Mouse (Mus musculus) heart, postnatal 36 days (tissue): ENCODE data around the gene Slc22a14. TPM values are rescaled to one million over a fixed set of nuclear protein-coding genes. Genes with fewer than 3 reads are reported as not detected.
"Not testable (repeated sequence)": the region's sequence is repeated elsewhere in the genome, so short reads cannot be mapped to it uniquely, and the experiment has no call there.

ENCODE experiments used
- DNase-seq, 2 experiments: peaks; one replicate each; pipeline ENCODE4 v3.0.0; 2021 to 2022
- intact Hi-C: fragments of 180-260 bp; cut with DNase I; formaldehyde crosslinking; loops from one replicate; pipeline ENCODE4 v1.15.1; 2025
- total RNA-seq, 2 experiments: library from RNA; stranded (reverse); gene quantifications; 2 replicates each; pipeline ENCODE4 v1.2.3; 2021

Gene Slc22a14
- under 1 TPM in 1 of 2 experiments, not detected in 1; 0.19 TPM for total RNA-seq

DNA sequence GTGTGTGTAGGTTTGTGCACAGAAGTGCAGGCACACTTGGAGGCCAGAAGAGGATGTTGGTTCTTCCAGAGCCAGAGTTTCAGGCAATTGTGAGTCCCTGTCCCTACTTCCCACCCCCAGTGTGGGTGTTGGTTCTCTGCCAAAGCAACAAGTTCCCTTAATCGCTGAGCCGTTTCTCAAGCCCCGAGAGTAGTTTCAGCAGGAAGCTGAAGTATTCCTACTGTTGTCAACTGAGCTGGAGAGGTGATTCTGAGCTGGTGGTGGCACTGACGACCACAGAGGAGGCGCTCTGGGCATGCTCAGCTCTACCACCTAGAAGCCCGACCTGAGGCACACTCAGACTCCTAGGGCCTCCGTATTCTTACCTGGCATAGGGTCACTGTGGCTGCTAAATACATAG is at the start of gene Slc22a14:
Gene Slc22a14, minus strand, starts transcription at position 270 of the 400 bp plus-strand sequence.
- intact Hi-C loops = no loop called here
- DNase-seq = no peak

DNA sequence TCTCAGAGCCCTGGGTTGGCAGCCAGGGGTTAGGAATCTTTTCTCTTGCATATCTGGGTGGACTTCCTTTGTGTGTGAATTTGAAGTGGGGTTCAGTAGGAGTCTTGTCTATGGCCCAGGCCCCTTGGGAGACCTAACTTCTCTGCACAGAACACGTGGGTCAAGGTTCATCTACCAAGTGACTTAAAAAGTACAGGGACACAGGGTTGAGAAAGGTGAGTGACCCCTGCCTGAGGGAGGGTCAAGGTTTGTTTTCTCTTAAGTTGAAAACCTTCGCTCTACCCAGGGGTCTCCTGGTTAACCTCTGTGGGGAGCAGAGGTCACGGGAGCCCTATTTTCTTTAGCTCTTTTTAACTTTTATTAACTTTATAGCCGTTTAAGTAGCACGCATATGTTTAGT is 44.5 kb upstream of the Slc22a14 start:
- DNase-seq = no peak
- intact Hi-C loops = no loop called here

DNA sequence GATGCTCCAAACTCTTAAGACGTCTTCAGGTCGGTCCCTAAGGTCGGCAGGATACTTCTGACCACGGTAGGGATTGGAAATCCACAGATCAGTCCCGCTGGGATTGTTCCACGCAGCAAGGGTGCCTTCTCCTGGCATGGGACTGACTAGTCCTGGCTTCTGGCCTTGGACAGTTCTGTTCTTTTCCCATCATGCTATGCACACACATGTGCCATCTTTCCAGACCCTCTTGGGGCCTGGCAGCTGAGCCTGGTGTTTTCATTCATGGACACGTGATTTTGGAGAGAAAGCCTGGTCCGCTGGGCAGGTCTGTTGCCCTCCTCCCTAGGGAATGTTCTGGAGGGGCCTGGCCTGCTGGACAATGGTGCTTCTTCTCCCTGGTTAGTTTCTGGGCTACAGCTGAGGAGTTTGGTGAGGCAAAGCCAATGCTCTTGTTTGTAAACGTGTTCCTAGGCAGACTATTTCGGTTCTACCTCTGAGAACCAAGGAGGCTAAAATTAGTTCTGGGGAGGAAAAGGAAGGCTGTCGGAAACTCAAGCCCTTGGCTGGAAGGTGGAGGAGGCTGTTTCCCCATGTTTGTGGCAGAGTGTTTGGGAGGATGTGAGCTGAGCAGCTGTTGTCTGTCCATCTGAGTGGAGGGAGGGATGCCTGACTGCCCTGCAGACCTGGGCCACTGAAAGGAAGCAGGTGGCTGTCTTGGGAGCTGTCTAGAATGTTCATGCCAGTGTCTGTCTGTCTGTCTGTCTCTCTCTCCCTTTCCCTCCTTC is 43.7 kb upstream of the Slc22a14 start:
- DNase-seq = peak in 1 of 2 experiments; percentile 28
- intact Hi-C loops = no loop called here

DNA sequence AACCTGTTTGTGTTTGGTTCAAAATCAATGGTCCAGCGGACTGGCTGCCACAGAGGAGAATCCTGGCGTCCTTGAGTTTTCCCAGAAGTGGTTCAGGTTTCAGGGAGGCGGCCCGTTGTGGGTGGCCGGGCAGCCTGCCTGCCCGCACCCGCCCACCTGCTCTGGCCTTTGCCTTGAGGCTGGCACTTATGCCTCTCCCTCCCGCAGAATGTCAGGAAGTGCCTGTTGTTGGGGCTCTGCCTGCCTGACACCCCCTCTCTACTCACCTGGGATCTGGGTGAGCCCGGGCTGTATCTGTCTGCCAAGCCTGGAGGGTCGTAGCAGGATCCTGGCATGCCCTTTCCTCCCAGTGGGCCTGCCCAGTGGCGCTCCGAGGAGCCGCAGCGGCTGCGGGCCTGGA is 42.5 kb upstream of the Slc22a14 start:
- intact Hi-C loops = loop anchor here (2.0 kb wide), 1 partner anchor 17 kb away; no protein-coding TSS in a partner anchor

DNA sequence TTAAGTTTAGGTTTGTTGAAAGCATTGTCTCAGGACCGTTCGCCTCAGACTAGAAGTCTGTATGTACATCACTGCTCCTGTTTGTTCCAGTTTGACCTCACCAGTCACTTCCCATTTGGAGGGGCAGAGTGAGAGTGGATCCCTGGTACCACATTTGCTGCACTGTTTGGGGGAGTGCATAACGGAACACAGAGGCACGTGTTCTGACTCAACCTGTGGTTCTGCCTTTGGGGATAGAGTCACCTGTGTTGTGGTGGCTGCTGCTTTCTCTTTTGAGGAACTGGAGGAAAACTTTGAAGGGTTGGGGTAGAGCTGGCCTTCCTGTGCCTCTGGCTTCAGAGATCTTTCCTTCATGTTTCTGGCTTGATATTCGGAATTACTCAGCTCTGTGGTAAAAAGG is 38.7 kb upstream of the Slc22a14 start:
- no peak for DNase-seq
- intact Hi-C loops = no loop called here

More for the DNA sequence above, 42.5 kb upstream of the Slc22a14 start:
- no peak for DNase-seq

DNA sequence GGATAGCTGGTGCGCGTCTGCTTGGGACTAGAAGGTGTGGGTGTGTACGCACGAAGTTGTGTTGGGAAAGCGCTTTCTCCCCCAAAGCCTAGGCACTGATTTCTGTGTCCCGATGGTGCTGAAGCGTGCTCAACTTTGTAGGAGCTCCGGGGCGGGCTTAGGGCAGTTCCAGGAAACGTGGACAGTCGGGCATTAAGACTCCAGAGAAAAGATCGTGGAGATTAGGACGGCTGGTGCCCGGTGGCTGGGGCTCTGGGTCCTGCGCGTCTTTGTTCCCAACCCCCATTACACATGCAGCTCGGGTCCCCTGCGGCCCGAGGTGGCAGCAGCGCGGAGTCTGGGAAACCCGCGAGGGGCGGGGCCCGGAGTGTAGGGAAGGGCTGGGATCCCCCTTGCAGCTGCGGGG is 37.9 kb upstream of the Slc22a14 start:
- intact Hi-C loops = loop anchor here (2.0 kb wide), 2 partner anchors 28 to 46 kb away; partner anchors contain the start of gene Xylb
- DNase-seq = peak; percentile 34 to 45

DNA sequence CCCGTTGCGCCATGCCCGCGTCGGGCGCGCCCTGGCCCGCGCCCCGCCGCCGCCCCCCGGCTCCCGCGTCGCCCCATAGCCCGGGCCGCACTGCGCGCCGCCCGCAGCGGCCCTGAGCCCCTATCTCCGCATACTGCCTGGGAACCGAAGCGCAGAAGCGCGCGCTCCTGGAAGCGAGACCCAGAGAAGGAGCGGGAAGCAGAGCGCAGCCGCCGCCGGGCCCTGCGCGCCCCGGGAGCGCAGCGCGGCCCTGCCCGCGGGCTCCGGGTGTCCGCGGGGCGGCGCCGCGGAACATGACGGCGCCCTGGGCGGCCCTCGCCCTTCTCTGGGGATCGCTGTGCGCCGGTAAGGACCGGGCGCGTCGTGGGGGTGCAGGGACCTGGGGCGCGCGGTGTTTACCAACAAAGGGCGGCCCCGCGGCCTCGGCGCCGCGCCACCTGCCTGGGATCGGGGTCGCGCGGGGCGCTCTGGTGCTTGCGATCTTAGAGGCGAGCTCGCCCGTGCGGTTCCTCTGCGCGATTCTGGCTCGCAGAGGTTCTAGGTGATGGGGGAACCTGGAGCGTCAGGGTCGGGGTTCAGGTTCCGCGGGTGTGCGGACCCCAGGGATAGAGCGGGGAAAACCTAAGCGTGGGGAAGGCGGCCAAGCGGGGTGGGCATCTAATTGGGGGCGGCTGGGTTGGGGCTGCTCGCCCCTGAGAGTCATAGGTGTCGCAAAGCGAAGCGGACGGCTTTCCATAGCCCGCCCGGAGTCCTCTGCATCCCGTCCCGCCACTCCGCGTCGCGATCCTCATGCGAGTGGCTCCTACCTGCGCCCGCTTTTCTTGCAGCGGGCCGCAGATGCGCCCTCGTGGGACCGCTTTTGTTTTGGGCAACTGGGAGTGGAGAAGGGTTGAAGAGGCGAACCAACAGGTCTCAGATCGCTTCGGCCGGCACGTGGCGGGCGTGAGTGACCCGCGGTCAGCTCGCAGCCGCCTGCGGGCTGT is 37.2 kb upstream of the Slc22a14 start:
- DNase-seq = peak; percentile 58 to 80
- intact Hi-C loops = loop anchor here (2.0 kb wide), 2 partner anchors 28 to 46 kb away; partner anchors contain the start of gene Xylb

DNA sequence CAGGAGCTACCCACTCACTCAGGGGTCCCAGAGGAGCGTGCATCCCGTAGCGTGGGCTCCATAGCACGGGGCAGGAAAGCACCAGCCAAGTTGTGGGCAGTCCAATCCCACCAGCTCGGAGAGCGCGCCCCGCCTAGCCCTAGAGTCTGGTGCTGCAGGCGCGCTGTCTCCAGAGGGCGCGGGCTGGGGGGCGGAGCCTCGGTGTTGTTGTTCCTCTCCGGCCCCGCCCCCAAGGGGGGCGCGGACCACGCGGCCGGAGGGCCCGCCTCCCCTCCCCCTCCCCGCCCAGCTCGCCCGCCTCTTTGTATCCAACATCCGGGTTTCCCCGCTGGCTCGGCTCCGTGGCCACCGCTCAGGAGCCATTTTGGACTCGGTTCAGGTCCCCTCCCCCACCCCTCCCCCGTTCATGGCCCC is 36.5 kb upstream of the Slc22a14 start, which contains the start of gene Acvr2b:
Gene Acvr2b, plus strand, starts transcription at position 318 of the 414 bp plus-strand sequence.
- DNase-seq = peak; percentile 92 to 93
- intact Hi-C loops = loop anchor here (2.0 kb wide), 2 partner anchors 29 to 45 kb away; partner anchors contain the start of gene Xylb

DNA sequence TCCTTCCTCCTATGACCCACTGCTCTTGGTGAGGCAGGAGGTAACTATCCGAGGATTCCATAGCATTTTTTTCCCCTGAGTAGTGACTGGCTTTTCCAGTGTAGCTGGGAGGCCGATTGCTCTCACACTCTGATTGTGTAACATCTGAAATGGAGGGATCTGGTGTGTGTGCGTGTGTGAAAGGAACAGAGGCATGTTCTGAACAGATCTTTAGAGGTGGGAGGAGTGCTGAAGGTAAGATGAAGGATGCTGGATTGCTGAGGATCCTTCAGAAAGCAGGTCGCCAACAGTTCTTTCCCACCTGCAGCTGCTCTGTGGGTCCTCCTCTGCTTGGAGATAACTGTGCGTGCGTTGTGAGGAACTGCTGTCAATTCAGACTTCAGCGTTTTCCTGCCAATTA is 36.0 kb upstream of the Slc22a14 start:
- no peak for DNase-seq
- intact Hi-C loops = no loop called here

DNA sequence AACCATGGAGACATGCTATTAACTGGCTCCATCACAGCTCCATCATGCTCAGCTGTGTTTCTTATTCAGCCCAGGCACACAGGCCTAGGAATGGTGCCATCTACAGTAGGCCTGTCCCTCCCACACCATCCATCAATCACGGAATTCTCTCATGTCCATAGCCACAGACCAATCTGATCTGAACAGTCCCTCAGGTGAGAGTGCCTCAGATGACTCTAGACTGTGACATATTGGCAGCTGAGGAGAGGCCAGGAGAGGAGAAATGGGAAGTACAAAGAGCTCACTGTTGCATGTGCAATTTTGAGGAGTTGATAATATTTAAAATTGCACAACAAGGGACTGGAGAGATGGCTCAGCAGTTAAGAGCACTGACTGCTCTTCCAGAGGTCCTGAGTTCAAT is 29.5 kb upstream of the Slc22a14 start:
- no peak for DNase-seq
- intact Hi-C loops = no loop called here

DNA sequence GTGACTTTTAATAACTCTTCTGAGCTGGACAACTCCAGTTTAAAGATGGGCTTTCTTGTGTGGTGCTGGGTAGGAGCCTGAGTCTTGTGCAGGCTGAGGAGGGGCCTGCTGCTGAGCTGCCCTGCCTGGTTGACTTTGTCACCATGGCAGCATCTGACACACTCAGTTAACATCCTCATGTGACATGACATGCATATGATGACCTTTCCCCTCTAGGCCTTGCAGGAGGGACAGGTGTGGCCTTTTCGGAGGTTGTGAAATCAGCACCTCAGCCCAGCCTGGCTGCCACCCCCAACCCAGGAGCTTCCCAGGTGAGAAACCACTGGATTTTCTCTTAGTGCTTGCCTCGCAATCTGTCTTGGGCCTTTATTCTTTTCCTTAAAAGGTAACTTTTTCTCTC is 24.9 kb upstream of the Slc22a14 start:
- no peak for DNase-seq
- intact Hi-C loops = no loop called here

DNA sequence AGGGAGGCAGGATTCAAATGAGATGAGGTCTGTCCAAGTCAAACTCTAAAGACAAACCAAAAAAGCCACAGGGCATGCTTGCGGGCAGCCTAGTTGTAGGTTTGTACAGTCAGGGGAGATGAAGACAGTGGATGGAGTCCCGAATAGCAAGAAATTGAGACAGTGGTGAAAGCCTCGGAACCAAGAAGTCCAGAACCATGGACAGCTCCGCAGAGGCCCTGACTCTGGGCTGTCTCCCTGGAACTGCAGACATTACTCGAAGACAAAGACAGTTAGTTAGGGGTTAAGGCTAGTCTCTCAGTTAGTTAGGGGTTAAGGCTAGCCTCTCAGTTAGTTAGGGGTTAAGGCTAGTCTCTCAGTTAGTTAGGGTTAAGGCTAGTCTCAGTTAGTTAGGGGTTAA is 23.6 kb upstream of the Slc22a14 start:
- peak in 1 of 2 experiments; percentile 12 for DNase-seq
- intact Hi-C loops = no loop called here

DNA sequence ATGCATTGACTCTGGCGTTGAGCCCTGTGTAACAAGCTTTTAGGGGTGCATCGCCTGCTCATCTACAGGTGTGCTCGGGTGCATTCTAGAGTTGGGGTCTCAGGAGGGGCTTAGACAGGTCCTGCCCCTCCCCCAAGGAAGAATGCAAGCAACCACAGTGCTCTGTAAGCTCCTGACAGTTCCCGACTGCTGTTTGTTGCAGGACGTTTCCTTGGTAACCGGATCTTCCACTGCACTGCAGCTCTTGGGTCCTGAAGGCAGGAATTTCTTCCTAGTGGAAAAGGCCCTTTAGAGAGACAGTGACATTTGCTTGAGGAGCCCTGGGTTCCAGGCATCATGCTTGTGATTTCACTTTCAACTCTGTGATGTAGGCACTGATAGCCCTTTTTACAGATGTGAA is 17.2 kb upstream of the Slc22a14 start:
- DNase-seq = no peak
- intact Hi-C loops = no loop called here

DNA sequence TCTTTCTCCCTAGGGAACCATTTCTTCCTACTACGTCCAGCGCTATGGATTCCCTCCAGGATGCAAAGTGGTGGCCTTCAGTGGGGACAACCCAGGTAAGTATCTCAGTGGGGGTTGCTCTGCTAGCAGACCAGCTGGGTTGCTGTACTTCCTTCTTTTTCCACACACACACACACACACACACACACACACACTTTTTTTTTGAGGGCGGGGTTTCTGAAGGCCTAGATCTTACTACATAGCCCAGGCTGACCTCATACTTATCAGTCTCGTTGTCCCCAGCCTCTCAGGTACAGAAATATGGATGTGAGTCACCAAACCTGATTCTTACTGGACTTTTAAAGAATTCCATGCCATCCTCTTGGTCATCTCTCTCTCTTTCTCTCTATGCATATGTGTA is 12.9 kb upstream of the Slc22a14 start:
- intact Hi-C loops = no loop called here
- no peak for DNase-seq

DNA sequence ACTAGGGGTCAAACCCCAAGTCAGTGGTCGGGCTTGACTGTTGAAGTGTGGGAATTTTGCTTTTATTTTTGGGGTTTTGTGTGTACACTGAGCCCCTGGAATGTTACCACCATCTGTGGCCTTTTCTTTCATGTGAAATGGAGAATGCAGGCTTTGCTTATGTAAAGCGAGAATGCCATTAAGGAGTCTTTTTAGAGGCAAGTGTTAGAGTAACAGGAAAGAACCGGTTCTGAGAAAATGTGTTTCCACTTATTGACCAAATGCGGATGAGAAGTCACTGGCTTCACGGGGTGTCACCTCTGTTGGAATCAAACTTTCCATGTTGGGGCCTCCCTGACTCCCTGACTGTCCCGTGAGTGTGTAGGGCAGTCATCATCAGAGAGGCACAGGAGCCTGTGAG is 10.2 kb upstream of the Slc22a14 start:
- DNase-seq = no peak
- intact Hi-C loops = no loop called here

DNA sequence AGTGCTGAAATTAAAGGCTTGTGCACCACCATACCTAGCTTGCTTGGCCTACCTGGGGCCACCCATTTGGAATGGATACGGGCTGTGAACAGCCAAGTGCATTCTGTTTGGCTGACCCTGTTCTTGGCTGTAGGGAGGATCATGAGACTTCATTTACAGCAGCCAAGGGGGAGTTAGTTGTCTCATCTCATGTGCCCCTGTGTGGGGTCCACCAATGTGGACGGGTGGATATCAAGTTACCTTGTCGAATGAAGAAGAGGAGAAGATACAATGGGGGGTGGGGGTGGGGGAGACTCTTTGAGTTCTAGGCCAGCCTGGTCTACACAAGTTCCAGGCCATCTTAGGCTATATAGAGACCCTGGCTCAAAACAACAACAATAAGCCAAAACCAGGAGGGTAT is 9.7 kb upstream of the Slc22a14 start:
- no peak for DNase-seq
- intact Hi-C loops = no loop called here

DNA sequence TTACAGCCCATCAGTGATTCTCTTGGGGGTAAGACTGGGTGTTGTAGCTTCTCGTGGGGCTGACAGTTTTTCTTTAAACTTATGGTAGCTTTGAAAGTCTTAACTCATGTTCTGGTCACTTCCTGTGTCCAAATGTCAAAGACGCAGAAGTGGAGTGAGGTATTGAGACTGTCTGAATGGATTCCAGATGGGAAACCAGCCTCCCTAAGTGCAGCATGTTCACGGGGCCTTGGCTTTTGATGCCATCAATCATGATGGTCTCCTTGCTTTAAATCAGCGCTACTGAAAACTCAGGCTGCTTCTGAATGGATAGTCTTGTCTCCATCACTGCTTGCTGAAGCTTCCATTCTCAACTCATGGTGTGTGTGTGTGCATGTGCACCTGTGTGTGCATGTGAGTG is 5.9 kb upstream of the Slc22a14 start:
- no peak for DNase-seq
- intact Hi-C loops = no loop called here

DNA sequence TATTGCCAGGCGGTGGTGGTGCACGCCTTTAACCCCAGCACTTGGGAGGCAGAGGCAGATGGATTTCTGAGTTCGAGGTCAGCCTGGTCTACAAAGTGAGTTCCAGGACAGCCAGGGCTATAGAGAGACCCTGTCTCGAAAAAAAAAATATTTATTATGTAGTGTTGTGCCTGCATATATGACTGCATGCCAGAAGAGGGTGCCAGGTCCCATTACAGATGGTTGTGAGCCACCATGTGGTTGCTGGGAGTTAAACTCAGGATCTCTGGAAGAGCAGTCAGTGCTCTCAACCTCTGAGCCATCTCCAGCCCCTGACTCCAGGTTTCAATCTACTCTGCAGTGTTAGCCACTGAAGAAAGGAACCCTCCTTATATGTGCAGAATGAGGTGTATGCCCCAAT is 5.4 kb upstream of the Slc22a14 start:
- intact Hi-C loops, DNase-seq: not testable (repeated sequence)

DNA sequence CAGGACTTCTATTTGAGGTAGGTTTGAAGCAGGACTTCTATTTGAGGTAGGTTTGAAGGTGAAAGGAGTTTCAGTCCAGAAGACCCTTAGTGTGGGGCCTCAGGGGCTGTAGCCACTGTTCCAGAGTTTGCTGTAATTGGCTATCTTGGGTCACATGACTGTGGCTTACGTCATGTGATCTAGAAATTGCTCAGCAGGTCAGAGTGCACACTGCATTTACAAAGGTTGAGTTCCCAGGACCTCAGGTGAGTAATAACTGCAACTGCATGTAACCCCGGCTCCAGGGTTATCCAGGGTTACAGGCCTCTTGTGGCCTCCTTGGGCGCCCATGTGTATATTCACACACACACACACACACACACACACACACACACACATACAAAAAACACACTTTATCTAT is 3.0 kb upstream of the Slc22a14 start:
- intact Hi-C loops = no loop called here
- DNase-seq = no peak

DNA sequence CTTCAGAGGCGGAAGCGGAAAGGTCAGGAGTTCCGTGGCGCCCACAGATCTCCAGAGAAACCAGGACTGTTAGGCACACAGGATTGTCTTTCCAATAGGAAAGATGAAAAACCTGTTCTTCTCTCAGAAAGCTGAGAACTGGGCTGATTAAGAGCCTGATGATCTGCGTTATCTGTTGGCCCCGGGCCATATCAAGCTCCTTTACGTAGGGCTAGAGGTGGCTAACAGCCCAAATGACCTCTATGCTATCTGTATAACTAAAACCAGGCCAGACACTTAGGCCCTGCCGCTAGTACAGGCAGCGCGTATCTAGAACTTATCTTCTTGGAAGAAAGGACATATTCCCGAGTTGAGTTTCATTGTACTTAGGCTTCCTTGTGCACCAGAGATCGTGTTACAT is 2.1 kb downstream of the Slc22a14 start:
- intact Hi-C loops = no loop called here
- DNase-seq = no peak

DNA sequence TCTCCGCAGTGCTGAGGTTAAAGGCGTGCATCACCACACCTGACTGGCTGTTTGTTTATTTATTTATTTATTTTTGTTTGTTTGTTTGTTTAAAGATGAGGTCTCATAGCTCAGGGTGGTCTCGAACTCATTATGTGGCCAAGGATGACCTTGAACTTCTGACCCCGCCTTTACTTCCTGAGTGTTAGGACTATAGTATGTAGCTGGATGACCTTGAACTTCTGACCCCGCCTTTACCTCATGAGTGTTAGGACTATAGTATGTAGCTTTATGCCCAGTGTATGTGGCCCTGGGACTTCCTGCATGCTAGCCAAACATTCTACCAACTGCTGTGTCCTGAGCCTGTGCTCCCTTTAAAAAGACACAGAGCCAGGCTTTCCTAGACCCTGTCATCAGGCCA is 3.9 kb downstream of the Slc22a14 start:
- no peak for DNase-seq
- intact Hi-C loops = no loop called here
